Mouse (Mus musculus) limb, embryonic 12.5 days (tissue): Measurements from ENCODE around the gene Spn. TPM values are rescaled to one million over a fixed set of nuclear protein-coding genes. Genes with fewer than 3 reads are reported as not detected.
A peak's percentile ranks its signal among the peaks of the same experiment; 100 is the strongest.
"Not testable (repeated sequence)": the region's sequence is repeated elsewhere in the genome, so short reads cannot be mapped to it uniquely, and the experiment has no call there.

Experiments used
- ATAC-seq: fragments of 200-750 bp; cut with Nextera tagmentation; 2 replicates; pipeline ENCODE4 v1.8.0; 2017; ENCODE audit warnings: low read depth, moderate TSS enrichment; ENCODE audit not compliant: insufficient number of reproducible peaks, insufficient read depth, low FRiP score, low TSS enrichment
- H3K27ac ChIP-seq: fragments of 300-500 bp; sonication (generic); 2 replicates; pipeline ENCODE4 v1.5.1; 2016; ENCODE audit warnings: mild to moderate bottlenecking, moderate library complexity
- H3K27me3 ChIP-seq: fragments of 300-500 bp; sonication (generic); 2 replicates; pipeline ENCODE4 v1.6.1; 2016; ENCODE audit warnings: mild to moderate bottlenecking, moderate library complexity
- H3K36me3 ChIP-seq: fragments of 300-500 bp; sonication (generic); 2 replicates; pipeline ENCODE4 v1.6.1; 2016; ENCODE audit warnings: mild to moderate bottlenecking, moderate library complexity
- H3K4me1 ChIP-seq: fragments of 300-500 bp; sonication (generic); replicated peaks from 2 replicates; pipeline ENCODE4 v1.6.1; 2016
- H3K4me2 ChIP-seq: fragments of 300-500 bp; sonication (generic); 2 replicates; pipeline ENCODE4 v1.6.1; 2016; ENCODE audit warnings: mild to moderate bottlenecking, moderate library complexity
- H3K4me3 ChIP-seq: fragments of 300-500 bp; sonication (generic); replicated peaks from 2 replicates; pipeline ENCODE4 v1.5.1; 2016; ENCODE audit warnings: mild to moderate bottlenecking
- H3K9ac ChIP-seq: fragments of 300-500 bp; sonication (generic); replicated peaks from 2 replicates; pipeline ENCODE4 v1.6.1; 2016; ENCODE audit warnings: mild to moderate bottlenecking, moderate library complexity
- H3K9me3 ChIP-seq: fragments of 300-500 bp; sonication (generic); 2 replicates; pipeline ENCODE4 v1.6.1; 2016; ENCODE audit warnings: mild to moderate bottlenecking, moderate library complexity
- WGBS: fragments of 180-500 bp; shearing (Covaris S2); methylation state at CpG from one replicate; pipeline ENCODE4 v1.1.7; 2016; 5-methylcytosine and 5-hydroxymethylcytosine counted together
- polyA plus RNA-seq: library from polyadenylated mRNA; unstranded; fragments of >200 nt; fragmentation: Nextera tagmentation; extraction: Ambion mirVana; gene quantifications from 2 replicates; pipeline ENCODE4 v1.2.1, GENCODE M21; 2016

Gene Spn
- polyA plus RNA-seq, 1 experiment from 2014 or later = not detected

DNA sequence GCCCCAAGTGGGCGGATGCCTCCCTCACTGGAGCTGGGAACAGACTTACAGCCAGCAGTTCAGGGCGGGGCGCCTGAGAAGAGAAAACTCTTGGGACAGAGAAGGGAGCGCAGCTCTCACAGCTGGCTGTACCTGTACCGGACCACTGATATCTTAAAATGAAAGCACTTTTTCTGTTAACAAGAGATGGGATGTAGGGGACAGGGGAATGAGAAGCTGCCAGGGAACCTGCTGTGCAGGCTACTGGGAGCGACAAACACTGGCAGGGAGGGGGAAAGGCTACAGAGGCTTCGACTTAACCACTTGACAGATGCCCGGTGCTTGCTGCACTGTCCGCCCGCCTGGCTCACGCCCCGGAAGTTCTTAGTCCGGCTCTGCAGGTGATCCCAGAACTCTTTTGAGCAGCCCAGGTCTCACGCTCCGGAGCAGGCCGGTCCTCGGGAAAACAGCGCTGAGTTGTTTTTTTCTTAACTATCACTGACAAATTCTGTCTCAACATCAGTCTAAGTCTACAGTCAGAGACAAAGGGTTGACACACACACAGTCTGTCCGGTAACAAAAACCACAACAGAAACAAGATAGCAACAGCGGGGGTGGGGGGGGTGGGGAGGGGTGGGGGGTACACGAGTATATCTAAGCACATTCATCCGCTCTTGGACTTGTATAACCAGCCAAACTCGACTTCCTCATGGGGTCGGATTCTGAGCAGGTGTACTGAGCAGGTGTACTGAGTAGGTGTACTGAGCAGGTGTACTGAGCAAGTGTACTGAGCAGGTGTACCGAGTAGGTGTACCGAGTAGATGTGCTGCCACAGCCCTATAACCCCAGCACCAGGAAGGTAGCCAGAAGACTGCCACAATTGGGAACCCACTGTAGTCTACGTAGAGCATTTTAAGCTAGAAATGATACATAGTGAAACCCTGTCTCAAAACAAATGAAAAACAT is 48.5 kb downstream of the Spn start:
- no peak overlapping the region; the same call in 1 of the 2 replicates for H3K9ac ChIP-seq
- H3K4me1 ChIP-seq = peaks cover 18% of the 10 kb centered on the region
- H3K27me3 ChIP-seq = no peaks in the 10 kb centered on the region; the same call in 1 of the 2 replicates
- peak overlapping the region; percentile 16 for H3K4me3 ChIP-seq
- no peak for ATAC-seq
- peak overlapping the region; percentile 50 for H3K4me2 ChIP-seq
- no peaks in the 10 kb centered on the region for H3K9me3 ChIP-seq
- no peak overlapping the region for H3K27ac ChIP-seq
- no peaks in the 10 kb centered on the region for H3K36me3 ChIP-seq
- 23% methylated on average over 27 of the region's 27 CpGs for WGBS

DNA sequence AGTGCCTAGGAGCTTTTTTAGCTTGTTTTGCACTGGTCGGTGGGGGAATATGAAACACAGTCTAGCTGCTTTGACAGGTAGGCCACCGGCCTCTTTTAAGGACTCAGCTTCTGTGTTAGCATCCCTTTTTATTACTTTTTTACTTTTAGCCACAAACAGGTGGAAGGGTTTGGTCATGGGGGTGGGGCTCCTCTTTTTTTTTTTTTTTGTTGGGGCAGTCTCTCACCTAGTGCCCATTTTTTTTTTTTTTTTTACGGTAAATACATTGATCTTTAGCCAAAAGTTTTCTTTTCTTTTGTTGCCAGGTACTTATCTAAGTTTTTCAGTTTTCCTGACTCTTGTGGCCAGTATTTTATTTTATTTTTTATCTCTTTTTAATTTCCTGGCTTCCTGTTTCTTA is 49.5 kb downstream of the Spn start:
- Histone ChIP-seq H3K27ac (no peak overlapping the region), H3K36me3 (no peaks in the 10 kb centered on the region), H3K9me3 (no peaks in the 10 kb centered on the region), H3K4me1 (peaks cover 18% of the 10 kb centered on the region), H3K27me3 (no peaks in the 10 kb centered on the region; the same call in 1 of the 2 replicates), H3K9ac (no peak overlapping the region), H3K4me3 (no peak overlapping the region), H3K4me2 (no peak overlapping the region)
- 85% methylated on average over 3 of the region's 3 CpGs for WGBS
- ATAC-seq = no peak

DNA sequence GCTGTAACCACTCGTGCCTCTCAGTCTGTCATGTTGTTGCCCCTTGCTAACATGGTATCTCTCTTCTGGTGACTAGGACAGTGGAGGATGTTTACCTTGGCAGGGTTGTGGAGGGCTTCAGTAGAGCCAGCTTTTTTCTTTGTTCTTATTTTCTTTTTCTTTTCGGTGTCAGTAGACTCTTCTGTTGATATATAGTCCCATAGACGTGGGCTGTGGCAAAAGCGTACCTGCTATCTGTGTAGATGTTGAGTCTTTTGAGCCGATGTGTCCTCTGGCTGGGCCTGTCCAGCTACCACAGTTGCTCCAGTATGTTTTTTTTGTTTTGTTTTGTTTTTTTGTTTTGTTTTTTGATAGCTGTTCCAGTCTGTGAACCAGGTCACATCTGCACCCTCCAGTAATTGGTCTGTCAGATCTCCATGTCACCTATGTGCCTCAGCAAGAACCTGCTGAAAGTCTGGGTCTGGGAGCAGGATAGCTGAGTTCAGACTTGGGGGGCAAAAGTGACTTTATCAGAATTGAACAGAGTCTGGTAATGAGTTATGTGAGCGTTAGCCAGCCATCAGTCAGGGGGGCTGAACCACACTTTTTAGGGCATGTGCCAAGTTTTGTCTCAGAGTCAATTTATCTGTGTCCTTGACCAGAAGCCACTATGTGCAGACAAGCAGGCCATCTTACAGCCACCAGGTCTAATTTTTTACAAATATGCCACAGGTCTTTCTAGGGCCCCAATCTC is 50.2 kb downstream of the Spn start, which contains the start of gene Zg16:
Gene Zg16, minus strand, starts transcription at position 51 of the 733 bp plus-strand sequence.
- not testable (repeated sequence) for H3K4me3 ChIP-seq, H3K27me3 ChIP-seq, H3K9me3 ChIP-seq, H3K27ac ChIP-seq, ATAC-seq, H3K4me2 ChIP-seq, H3K36me3 ChIP-seq, H3K9ac ChIP-seq
- WGBS = 83% methylated on average over 6 of the region's 6 CpGs
- peaks cover 18% of the 10 kb centered on the region for H3K4me1 ChIP-seq

DNA sequence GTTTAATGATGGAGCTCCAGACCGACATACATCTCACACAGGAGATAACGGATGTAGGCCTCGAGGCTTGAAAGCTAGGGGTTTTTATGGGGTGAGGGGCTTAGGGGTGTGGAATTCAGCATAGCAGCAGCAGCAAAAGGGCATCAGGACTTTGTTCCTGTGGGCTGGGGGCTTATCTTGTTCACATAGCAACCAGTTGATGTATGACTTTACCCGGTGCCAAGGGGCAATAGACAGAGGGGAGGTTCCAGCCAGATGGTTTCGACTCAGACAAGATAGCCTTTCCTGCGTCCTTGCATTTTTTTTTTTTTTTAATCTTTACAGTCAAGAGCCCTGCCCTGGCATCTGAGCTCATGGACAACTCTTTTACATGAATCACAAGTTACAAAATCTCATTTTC is 51.9 kb downstream of the Spn start:
- WGBS = 49% methylated on average over 6 of the region's 6 CpGs
- H3K27ac ChIP-seq, H3K4me2 ChIP-seq: not testable (repeated sequence)

DNA sequence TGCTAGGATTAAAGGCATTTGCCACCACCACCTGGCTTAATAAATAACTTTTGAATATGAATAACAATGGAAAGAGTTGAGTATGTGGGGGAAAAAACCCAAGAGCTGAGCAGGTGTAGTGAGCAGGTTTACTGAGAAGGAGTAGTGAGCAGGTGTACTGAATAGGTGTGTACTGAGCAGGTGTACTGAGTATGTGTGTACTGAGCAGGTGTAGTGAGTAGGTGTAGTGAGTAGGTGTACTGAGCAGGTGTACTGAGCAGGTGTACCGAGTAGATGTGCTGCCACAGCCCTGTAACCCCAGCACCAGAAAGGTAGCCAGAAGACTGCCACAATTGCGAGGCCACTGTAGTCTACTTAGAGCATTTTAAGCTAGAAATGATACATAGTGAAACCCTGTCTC is 52.8 kb downstream of the Spn start:
- no peaks in the 10 kb centered on the region for H3K9me3 ChIP-seq
- H3K9ac ChIP-seq = no peak overlapping the region
- H3K36me3 ChIP-seq = no peaks in the 10 kb centered on the region
- no peak for ATAC-seq
- peaks cover 9% of the 10 kb centered on the region for H3K4me1 ChIP-seq
- no peak overlapping the region for H3K4me3 ChIP-seq
- no peak overlapping the region for H3K4me2 ChIP-seq
- H3K27ac ChIP-seq = no peak overlapping the region
- no peaks in the 10 kb centered on the region; the same call in 1 of the 2 replicates for H3K27me3 ChIP-seq
- 71% methylated on average over 2 of the region's 2 CpGs for WGBS

More for the DNA sequence above, 51.9 kb downstream of the Spn start:
- not testable (repeated sequence) for H3K9me3 ChIP-seq, H3K27me3 ChIP-seq, H3K4me3 ChIP-seq, H3K36me3 ChIP-seq, ATAC-seq, H3K9ac ChIP-seq, H3K4me1 ChIP-seq

DNA sequence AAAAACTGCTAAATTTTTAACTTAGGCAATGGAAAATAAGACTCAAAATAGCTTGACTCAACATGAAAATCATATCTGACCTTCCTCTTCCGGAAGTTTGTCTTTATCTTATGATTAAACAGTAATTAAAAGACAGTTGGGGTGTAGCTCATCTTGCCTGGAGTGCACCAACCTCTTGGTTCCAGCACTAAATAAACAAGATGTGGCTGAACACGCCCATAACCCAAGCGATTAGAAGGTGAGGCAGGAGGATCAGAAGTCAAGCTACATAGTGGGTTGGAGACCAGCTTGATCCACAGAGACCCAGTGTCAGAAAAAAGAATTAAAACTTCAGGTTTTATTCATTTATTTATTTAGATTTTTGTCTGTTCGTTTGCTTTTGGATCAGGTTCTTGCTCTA is 53.9 kb downstream of the Spn start:
- Histone ChIP-seq H3K36me3 (no peaks in the 10 kb centered on the region), H3K9ac (no peak overlapping the region), H3K9me3 (no peaks in the 10 kb centered on the region), H3K4me3 (no peak overlapping the region), H3K27ac (no peak overlapping the region), H3K27me3 (no peaks in the 10 kb centered on the region), H3K4me2 (no peak overlapping the region), H3K4me1 (peaks cover under 1% of the 10 kb centered on the region; the same call in 1 of the 2 replicates)
- no peak for ATAC-seq
- WGBS = 84% methylated on average over 4 of the region's 4 CpGs

DNA sequence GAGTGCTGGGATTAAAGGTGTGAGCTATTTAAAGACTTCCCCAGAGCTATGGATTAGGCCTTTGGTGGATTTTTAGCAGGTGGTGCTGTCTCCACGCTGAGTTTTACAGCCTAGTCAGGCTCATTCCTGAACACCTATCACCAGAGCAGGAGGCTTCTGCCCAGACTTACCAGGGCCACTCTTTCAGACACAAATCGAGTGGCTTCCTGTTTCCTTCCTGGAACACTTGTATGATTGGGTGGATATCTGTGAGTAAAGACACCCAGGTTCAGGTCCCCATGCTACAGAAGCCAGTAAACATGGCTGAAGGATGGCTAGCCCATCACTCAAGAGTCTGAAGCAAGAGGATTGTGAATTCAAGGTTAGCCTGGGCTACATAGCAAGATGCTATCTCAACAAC is 54.6 kb downstream of the Spn start:
- Histone ChIP-seq H3K4me3 (no peak overlapping the region), H3K27ac (no peak overlapping the region), H3K9ac (no peak overlapping the region), H3K36me3 (no peaks in the 10 kb centered on the region), H3K4me1 (no peaks in the 10 kb centered on the region; the same call in 1 of the 2 replicates), H3K4me2 (no peak overlapping the region), H3K27me3 (no peaks in the 10 kb centered on the region), H3K9me3 (no peaks in the 10 kb centered on the region)
- WGBS = 51% methylated on average over 2 of the region's 2 CpGs
- ATAC-seq = no peak

DNA sequence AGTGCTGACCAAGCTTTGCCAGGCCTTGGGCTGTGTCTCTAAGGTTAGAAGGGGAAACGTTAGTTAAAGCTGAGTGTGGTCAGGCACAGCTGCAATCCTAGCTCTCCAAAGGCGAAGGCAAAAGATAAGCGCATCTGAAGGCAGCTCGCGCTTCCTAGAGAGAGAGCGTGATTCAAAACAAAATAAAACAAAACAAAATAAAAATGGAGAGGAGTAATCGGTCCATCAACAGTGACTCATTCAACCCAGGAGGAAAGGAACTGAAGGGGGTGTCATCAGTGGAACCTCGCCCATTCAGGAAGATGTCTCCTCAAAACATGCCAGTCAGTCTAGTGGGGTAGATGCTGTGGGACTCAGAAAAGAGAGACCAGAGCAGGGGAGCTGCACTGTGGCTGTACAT is 55.4 kb downstream of the Spn start:
- Histone ChIP-seq H3K4me2 (no peak overlapping the region), H3K9ac (no peak overlapping the region), H3K4me3 (no peak overlapping the region), H3K4me1 (no peaks in the 10 kb centered on the region; the same call in 1 of the 2 replicates), H3K27me3 (no peaks in the 10 kb centered on the region), H3K27ac (no peak overlapping the region), H3K9me3 (no peaks in the 10 kb centered on the region), H3K36me3 (no peaks in the 10 kb centered on the region)
- 83% methylated on average over 8 of the region's 8 CpGs for WGBS
- ATAC-seq = no peak

Other genes with a start within 250 kb of the Spn start
- 17.7 and 18.0 TPM in 2 replicates for gene Tmem219, start 214.9 kb downstream of the Spn start, polyA plus RNA-seq
- gene Kctd13, start 208.9 kb downstream of the Spn start, polyA plus RNA-seq = 18.3 and 19.7 TPM in 2 replicates
- 0.17 and 0.30 TPM in 2 replicates for gene Asphd1, start 188.2 kb downstream of the Spn start, polyA plus RNA-seq
- gene Sez6l2, start 187.3 kb downstream of the Spn start, polyA plus RNA-seq = 0.14 and 0.35 TPM in 2 replicates
- gene Cdipt, start 161.9 kb downstream of the Spn start, polyA plus RNA-seq = 76.5 and 80.7 TPM in 2 replicates
- gene Cdiptos, start 161.7 kb downstream of the Spn start, polyA plus RNA-seq = 0.64 and 1.1 TPM in 2 replicates
- 4.1 and 4.6 TPM in 2 replicates for gene Mvp, start 123.2 kb downstream of the Spn start, polyA plus RNA-seq
- gene Pagr1b, start 121.3 kb downstream of the Spn start, polyA plus RNA-seq = 0.42 and 0.59 TPM in 2 replicates
- gene Pagr1a, start 120.5 kb downstream of the Spn start, polyA plus RNA-seq = 33.0 and 34.4 TPM in 2 replicates
- 73.7 and 81.2 TPM in 2 replicates for gene Gm42742, start 116.7 kb downstream of the Spn start, polyA plus RNA-seq
- gene Prrt2, start 116.6 kb downstream of the Spn start, polyA plus RNA-seq = 3.1 and 6.4 TPM in 2 replicates
- 120 and 123 TPM in 2 replicates for gene Maz, start 110.8 kb downstream of the Spn start, polyA plus RNA-seq
- 157 and 161 TPM in 2 replicates for gene Kif22, start 95.4 kb downstream of the Spn start, polyA plus RNA-seq
- gene Zg16, start 50.5 kb downstream of the Spn start, polyA plus RNA-seq = not detected in 2 replicates
- 1.4 and 1.8 TPM in 2 replicates for gene AI467606, start 46.5 kb downstream of the Spn start, polyA plus RNA-seq
- gene Qprt, start 15.6 kb downstream of the Spn start, polyA plus RNA-seq = 1.3 and 1.7 TPM in 2 replicates
- 86.5 and 91.8 TPM in 2 replicates for gene Cd2bp2, start 58.2 kb upstream of the Spn start, polyA plus RNA-seq
- 40.9 and 45.3 TPM in 2 replicates for gene Tbc1d10b, start 70.6 kb upstream of the Spn start, polyA plus RNA-seq
- 142 and 145 TPM in 2 replicates for gene Mylpf, start 71.1 kb upstream of the Spn start, polyA plus RNA-seq
- gene Zfp553, start 95.2 kb upstream of the Spn start, polyA plus RNA-seq = 61.9 and 65.5 TPM in 2 replicates
- gene Sept1, start 95.3 kb upstream of the Spn start, polyA plus RNA-seq = 34.1 and 35.9 TPM in 2 replicates
- 79.5 and 84.1 TPM in 2 replicates for gene Zfp771, start 106.5 kb upstream of the Spn start, polyA plus RNA-seq
- gene Dctpp1, start 122.9 kb upstream of the Spn start, polyA plus RNA-seq = 219 and 224 TPM in 2 replicates
- gene Sephs2, start 136.2 kb upstream of the Spn start, polyA plus RNA-seq = 89.5 and 92.3 TPM in 2 replicates
- 0.39 and 0.59 TPM in 2 replicates for gene Itgal, start 158.4 kb upstream of the Spn start, polyA plus RNA-seq
- 21.0 and 22.6 TPM in 2 replicates for gene Zfp768, start 207.8 kb upstream of the Spn start, polyA plus RNA-seq
- gene Zfp747, start 238.2 kb upstream of the Spn start, polyA plus RNA-seq = 9.2 and 10.1 TPM in 2 replicates
- 5.8 and 6.7 TPM in 2 replicates for gene 9130019O22Rik, start 249.3 kb upstream of the Spn start, polyA plus RNA-seq